Mouse (Mus musculus): ENCODE measurements at regions not wholly inside any gene's neighbourhood (a gene's known extent, or its start where the extent isn't known, plus 50 kb on each side); places are given as distances from the start of the nearest gene placed in this dataset.

GRCm38 (mm10) chr3:18295921-18296320 is 347.7 kb downstream of the Cypt12 start:
- Histone ChIP-seq H3K4me3 (ENCODE audit: low read depth, low read length) (no peak overlapping the region), H3K27ac (ENCODE audit: insufficient read depth, low read depth, low read length) (no peak overlapping the region), H3K4me1 (ENCODE audit: control insufficient read depth, insufficient read depth, insufficient read length, low read length) (no peaks in the 10 kb centered on the region), H3K27me3 (ENCODE audit: control insufficient read depth, insufficient read depth, low read length) (no peaks in the 10 kb centered on the region), H3K36me3 (ENCODE audit: control insufficient read depth, insufficient read depth, low read length) (no peaks in the 10 kb centered on the region)
- whole genome bisulfite sequencing, result 86% methylated on average over 4 of the region's 4 CpGs
- TF ChIP-seq POLR2A (IDR thresholded peaks at IDR 0.05; ENCODE audit: low read depth, low read length) (no peak), CTCF (IDR thresholded peaks at IDR 0.05; ENCODE audit: extremely low read depth, insufficient read length, insufficient replicate concordance, low read depth, low read length) (no peak)

DNA sequence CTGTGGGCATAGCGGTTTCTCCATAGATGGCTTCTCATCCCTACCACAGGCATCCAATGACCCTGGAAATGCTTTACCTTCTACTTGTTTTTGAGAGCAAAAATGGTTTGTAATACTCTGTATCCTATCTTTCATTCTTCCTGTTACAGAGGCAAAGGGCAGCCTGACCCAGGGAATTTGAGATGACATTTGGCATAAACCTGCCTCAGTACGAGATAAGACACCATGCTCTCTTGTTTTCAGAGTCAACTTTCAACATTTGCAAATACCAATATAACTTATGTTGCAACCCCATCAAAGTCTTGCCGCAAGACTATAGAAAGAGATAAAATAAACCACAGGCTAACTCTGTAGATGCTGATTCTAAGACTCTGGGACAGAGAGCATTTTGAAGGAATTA is 350.5 kb downstream of the Cypt12 start:
- TF ChIP-seq CTCF (IDR thresholded peaks at IDR 0.05; ENCODE audit: extremely low read depth, insufficient read length, insufficient replicate concordance, low read depth, low read length) (no peak), POLR2A (IDR thresholded peaks at IDR 0.05; ENCODE audit: low read depth, low read length) (no peak)
- H3K4me1 ChIP-seq (ENCODE audit: control insufficient read depth, insufficient read depth, insufficient read length, low read length), result no peaks in the 10 kb centered on the region
- H3K27ac ChIP-seq (ENCODE audit: insufficient read depth, low read depth, low read length), result no peak overlapping the region
- H3K36me3 ChIP-seq (ENCODE audit: control insufficient read depth, insufficient read depth, low read length), result no peaks in the 10 kb centered on the region
- no peaks in the 10 kb centered on the region for H3K27me3 ChIP-seq (ENCODE audit: control insufficient read depth, insufficient read depth, low read length)
- no peak overlapping the region for H3K4me3 ChIP-seq (ENCODE audit: low read depth, low read length)
- 73% methylated on average over 3 of the region's 3 CpGs for WGBS

DNA sequence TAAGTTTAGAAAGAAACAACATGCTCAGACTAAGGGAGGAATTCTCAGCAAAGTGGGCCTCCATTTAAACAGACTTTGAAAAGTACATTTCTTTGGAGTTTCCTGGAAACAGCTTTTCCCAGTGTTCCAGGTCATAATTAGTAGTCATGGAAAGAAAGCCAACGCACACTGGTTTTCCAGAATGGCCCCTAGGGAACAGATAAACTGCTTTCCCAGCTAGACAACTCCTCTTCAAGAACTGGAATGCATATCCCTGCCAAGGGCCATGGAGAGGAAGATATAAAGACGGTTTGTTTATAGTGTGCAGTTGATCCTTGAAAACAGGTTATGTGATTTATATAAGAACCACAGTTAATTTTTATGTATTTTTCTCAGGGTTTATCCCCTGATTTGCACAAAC is 351.3 kb downstream of the Cypt12 start:
- Histone ChIP-seq H3K27me3 (ENCODE audit: control insufficient read depth, insufficient read depth, low read length) (no peaks in the 10 kb centered on the region), H3K27ac (ENCODE audit: insufficient read depth, low read depth, low read length) (no peak overlapping the region), H3K36me3 (ENCODE audit: control insufficient read depth, insufficient read depth, low read length) (no peaks in the 10 kb centered on the region), H3K4me1 (ENCODE audit: control insufficient read depth, insufficient read depth, insufficient read length, low read length) (no peaks in the 10 kb centered on the region), H3K4me3 (ENCODE audit: low read depth, low read length) (no peak overlapping the region)
- no peak for TF ChIP-seq CTCF (IDR thresholded peaks at IDR 0.05; ENCODE audit: extremely low read depth, insufficient read length, insufficient replicate concordance, low read depth, low read length)
- no peak for TF ChIP-seq POLR2A (IDR thresholded peaks at IDR 0.05; ENCODE audit: low read depth, low read length)
- 45% methylated on average over 2 of the region's 2 CpGs for WGBS

GRCm38 (mm10) chr3:18319433-18319832 is 371.2 kb downstream of the Cypt12 start:
- Histone ChIP-seq H3K27ac (ENCODE audit: insufficient read depth, low read depth, low read length) (no peak overlapping the region), H3K4me1 (ENCODE audit: control insufficient read depth, insufficient read depth, insufficient read length, low read length) (no peaks in the 10 kb centered on the region), H3K4me3 (ENCODE audit: low read depth, low read length) (no peak overlapping the region), H3K27me3 (ENCODE audit: control insufficient read depth, insufficient read depth, low read length) (no peaks in the 10 kb centered on the region), H3K36me3 (ENCODE audit: control insufficient read depth, insufficient read depth, low read length) (no peaks in the 10 kb centered on the region)
- TF ChIP-seq CTCF (IDR thresholded peaks at IDR 0.05; ENCODE audit: extremely low read depth, insufficient read length, insufficient replicate concordance, low read depth, low read length), result no peak
- no peak for TF ChIP-seq POLR2A (IDR thresholded peaks at IDR 0.05; ENCODE audit: low read depth, low read length)
- 69% methylated on average over 2 of the region's 2 CpGs for WGBS

DNA sequence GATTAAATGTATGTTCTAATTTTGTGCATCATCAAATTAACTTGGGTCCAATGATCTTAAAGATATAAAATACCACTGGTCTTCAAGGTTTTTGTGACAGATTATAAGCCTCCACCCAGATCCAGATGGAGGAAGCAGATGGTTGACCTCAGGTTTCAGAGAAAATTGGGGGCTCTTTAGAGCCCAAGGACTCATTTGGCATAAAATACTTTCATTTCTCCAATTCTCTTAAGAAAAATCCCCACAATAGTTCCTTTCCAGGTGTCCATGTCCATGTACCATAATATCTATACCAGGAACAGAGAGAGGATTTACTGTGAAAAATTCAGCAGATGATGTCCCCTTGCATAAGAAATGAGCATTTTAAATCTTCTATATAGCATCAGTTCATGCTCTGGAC is 385.0 kb downstream of the Cypt12 start:
- Histone ChIP-seq H3K27ac (ENCODE audit: insufficient read depth, low read depth, low read length) (no peak overlapping the region), H3K4me1 (ENCODE audit: control insufficient read depth, insufficient read depth, insufficient read length, low read length) (no peaks in the 10 kb centered on the region), H3K27me3 (ENCODE audit: control insufficient read depth, insufficient read depth, low read length) (no peaks in the 10 kb centered on the region), H3K36me3 (ENCODE audit: control insufficient read depth, insufficient read depth, low read length) (no peaks in the 10 kb centered on the region), H3K4me3 (ENCODE audit: low read depth, low read length) (no peak overlapping the region)
- TF ChIP-seq POLR2A (IDR thresholded peaks at IDR 0.05; ENCODE audit: low read depth, low read length) (no peak), CTCF (IDR thresholded peaks at IDR 0.05; ENCODE audit: extremely low read depth, insufficient read length, insufficient replicate concordance, low read depth, low read length) (no peak)

- Histone ChIP-seq H3K4me1 (ENCODE audit: control insufficient read depth, insufficient read depth, insufficient read length, low read length) (no peaks in the 10 kb centered on the region), H3K4me3 (ENCODE audit: low read depth, low read length) (no peak overlapping the region), H3K27ac (ENCODE audit: insufficient read depth, low read depth, low read length) (no peak overlapping the region), H3K27me3 (ENCODE audit: control insufficient read depth, insufficient read depth, low read length) (no peaks in the 10 kb centered on the region), H3K36me3 (ENCODE audit: control insufficient read depth, insufficient read depth, low read length) (no peaks in the 10 kb centered on the region)
- TF ChIP-seq CTCF (IDR thresholded peaks at IDR 0.05; ENCODE audit: extremely low read depth, insufficient read length, insufficient replicate concordance, low read depth, low read length), result no peak
- TF ChIP-seq POLR2A (IDR thresholded peaks at IDR 0.05; ENCODE audit: low read depth, low read length), result no peak
- 25% methylated on average over 1 of the region's 1 CpGs for WGBS
Observed at GRCm38 (mm10) chr3:18339189-18339588, 391.0 kb downstream of the Cypt12 start.

- Histone ChIP-seq H3K4me1 (ENCODE audit: control insufficient read depth, insufficient read depth, insufficient read length, low read length) (no peaks in the 10 kb centered on the region), H3K27ac (ENCODE audit: insufficient read depth, low read depth, low read length) (no peak overlapping the region), H3K27me3 (ENCODE audit: control insufficient read depth, insufficient read depth, low read length) (no peaks in the 10 kb centered on the region), H3K36me3 (ENCODE audit: control insufficient read depth, insufficient read depth, low read length) (no peaks in the 10 kb centered on the region), H3K4me3 (ENCODE audit: low read depth, low read length) (no peak overlapping the region)
- TF ChIP-seq POLR2A (IDR thresholded peaks at IDR 0.05; ENCODE audit: low read depth, low read length), result no peak
- no peak for TF ChIP-seq CTCF (IDR thresholded peaks at IDR 0.05; ENCODE audit: extremely low read depth, insufficient read length, insufficient replicate concordance, low read depth, low read length)
- 70% methylated on average over 8 of the region's 8 CpGs for WGBS
Observed at GRCm38 (mm10) chr3:18341757-18342156, 393.5 kb downstream of the Cypt12 start.

Data from small intestine, adult 2 months (tissue).